Mouse (Mus musculus) mouse embryonic stem cell (cell line): ENCODE measurements around the gene Vwf.

ENCODE experiments used
- in situ Hi-C, 2 experiments: fragments of 300-500 bp; cut with MboI; formaldehyde crosslinking; loops; 1 replicate in 1 of 2; 3 replicates in 1 of 2; pipeline ENCODE4 v1.14.3; 2019 to 2020; ENCODE audit warnings: low sequenced_read_pairs in 2 of 2, low pct_unique_long_range_greater_than_20kb in 1 of 2, mixed read lengths in 1 of 2; ENCODE audit not compliant: unreplicated experiment in 1 of 2

The Vwf gene

GRCm38 (mm10) chr6:125661106-125661877 is 114.7 kb downstream of the Vwf start:
- in situ Hi-C loops: no loop called here

DNA sequence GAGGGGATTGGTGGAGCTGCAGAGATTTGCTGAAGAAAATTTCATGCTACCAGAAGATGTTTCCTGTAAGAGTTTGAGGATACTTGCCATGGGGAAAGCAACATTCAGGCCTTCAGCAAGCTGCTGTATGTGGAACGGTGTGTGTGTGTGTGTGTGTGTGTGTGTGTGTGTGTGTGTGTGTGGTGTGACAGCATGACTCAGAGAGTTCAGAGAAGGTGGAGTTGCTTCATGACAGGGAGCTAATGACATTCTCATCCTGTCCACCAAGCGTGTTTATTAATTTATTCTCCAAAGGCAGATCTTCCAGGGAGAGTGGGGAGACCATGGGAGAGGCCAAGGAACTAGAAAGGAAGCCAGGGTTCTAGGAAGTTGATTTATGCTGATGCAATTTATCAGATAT is 117.3 kb downstream of the Vwf start:
- in situ Hi-C loops: no loop called here

- in situ Hi-C loops: no loop called here
These were observed 125.3 kb downstream of the Vwf start for GRCm38 (mm10) chr6:125671835-125672234.

GRCm38 (mm10) chr6:125678492-125678891 is 131.9 kb downstream of the Vwf start:
- in situ Hi-C loops: no loop called here

GRCm38 (mm10) chr6:125680613-125681012 is 134.0 kb downstream of the Vwf start:
- in situ Hi-C loops: no loop called here

DNA sequence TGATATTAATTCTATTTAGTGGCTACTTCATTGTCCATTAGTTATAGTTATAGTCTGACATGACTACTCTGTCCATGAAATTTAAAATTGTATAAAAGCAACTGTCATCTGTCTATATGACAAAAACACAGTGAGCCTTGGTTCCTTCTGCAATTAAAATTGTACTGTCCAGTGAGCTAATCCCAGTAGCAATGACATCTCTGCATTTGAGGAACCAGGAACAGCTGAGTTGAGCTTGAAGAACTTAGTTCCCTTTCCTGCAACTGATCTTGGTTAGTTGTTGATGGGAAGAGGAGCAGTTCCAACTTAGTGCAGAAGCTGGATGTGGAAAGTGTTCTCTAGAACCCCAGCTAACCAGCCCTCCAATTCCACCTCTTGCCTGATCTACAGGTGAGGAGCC is 138.8 kb downstream of the Vwf start:
- in situ Hi-C loops: no loop called here

- in situ Hi-C loops: no loop called here
These were observed 141.4 kb downstream of the Vwf start for GRCm38 (mm10) chr6:125687986-125688385.

- in situ Hi-C loops: no loop called here
These were observed 143.6 kb downstream of the Vwf start, which contains the start of gene Ano2 for GRCm38 (mm10) chr6:125690057-125690703. Ano2 (plus strand) TSS chr6:125690419.

DNA sequence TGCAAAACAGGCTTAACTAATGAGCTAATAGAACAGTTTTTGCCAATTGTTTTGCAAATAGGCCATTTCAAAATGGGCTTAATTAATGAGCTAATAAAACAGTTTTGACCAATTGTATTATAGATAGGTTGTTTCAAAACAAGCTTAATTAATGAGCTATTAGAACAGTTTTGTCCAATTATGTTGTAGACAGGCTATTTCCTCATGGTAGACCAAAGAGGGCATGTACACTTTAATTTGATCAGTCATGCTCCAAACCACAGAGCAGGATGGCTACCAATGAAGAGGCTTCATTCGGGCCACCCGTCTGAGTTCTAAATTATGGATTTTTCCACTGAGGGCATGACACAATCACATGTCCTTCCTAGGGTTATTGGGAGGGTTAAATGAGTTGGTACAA is 154.6 kb downstream of the Vwf start:
- in situ Hi-C loops: no loop called here

DNA sequence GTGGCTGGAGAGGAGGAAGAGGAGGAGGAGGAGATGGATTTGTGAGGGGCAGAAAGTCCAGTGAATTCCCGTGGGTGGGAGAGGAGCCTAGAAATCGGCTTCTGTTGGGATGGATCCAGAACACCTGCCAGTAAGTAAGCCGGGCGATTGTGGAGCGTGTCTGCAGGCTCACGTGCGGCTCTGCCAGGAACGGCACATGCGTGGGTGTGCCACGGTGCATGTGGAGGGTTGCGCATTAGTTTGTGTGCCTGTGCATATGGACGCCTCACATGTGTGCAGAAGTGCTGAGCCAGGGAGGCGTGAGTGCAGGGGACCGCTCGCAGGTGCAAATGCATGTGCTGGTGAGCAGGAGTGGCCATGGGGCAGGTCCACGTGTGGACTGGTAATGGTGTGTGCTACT is 164.7 kb downstream of the Vwf start:
- in situ Hi-C loops: no loop called here

DNA sequence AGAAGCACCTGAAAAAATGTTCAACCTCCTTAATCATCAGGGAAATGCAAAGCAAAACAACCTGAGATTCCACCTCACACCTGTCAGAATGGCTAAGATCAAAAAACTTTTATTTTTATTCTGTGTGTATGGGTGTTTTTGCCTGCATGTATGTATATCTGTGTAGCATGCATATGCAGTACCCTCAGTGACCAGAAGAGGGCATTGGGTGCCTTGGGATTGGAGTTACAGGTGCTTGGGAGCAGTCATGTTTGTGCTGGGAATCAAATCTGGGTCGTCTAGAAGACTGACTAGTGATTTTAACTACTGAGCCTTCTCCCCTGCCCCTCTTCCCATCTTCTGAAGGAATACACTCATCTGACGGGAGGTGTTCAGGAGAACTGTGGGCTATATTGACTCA is 179.8 kb downstream of the Vwf start:
- in situ Hi-C loops: no loop called here

DNA sequence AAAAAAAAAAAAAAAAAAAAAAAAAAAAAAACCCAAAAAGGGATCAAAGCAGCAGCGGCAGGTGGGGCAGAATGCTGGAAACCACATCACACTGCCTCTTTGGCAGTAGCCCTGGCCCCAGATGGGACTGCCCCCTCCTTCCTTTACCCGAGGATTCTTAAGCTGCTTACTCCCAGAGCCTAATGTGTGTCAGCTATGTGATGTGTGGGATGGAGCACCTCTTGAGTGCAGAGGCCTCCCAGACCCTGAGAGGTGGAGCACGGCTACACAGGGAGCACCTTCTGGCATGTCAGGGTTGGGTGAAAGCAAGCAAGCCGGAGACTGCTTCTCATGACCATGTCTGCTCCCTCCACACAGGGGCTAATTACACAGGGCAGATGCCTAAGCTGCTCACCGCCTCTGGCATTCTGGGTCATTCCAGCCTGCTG is 180.9 kb downstream of the Vwf start:
- in situ Hi-C loops: no loop called here

DNA sequence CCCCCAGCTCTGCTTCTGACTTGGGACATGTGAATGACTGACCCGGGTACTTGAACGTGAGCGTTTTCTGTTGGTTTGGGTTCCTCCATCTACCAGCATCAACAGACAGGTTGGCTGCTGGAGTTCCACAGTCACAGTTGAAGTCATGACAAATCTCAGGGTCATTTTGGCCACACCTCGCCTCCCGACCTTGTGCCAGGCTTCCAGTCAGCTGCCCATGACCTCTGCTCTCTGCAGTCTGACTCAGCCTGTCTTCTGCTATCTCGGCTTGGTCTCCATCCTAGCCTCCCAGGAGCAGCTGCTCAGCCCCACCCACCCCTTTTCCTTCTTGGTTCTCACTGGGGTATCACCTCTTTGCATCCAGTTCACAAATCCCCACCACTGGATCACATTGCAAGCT is 182.9 kb downstream of the Vwf start:
- in situ Hi-C loops: no loop called here

DNA sequence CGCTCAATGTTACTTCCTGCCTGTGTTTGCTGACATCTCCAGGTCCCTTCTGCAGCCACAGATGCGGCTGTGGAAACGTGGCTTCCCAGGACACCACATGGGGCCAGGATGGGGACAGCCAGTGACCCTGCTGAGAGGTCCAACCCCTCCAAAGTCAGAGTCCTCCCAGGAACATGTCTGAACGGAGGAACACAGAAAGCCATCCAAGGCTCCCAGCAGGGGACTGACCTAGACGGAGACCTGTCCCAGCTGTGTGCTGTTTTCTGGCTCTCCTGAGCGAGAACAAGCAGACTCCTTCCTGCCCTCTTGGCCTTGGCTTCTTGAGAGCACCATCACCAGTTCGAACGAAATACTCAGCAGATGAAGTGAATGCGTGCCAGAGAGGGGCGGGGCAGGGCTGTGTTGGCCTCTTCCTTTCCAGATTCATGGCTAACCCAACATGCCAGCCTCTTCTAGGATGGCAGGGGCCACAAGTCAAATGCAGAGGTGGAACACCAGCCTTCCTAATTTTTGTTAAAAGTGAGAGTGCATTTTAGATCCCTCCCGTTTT is 183.5 kb downstream of the Vwf start:
- in situ Hi-C loops: no loop called here
